Mouse (Mus musculus): ENCODE measurements around the gene Nphs2. TPM values are rescaled to one million over a fixed set of nuclear protein-coding genes. Genes with fewer than 3 reads are reported as not detected.

Gene Nphs2
- polyA plus RNA-seq, 1 experiment from 2014 or later = 0.51 TPM

GRCm38 (mm10) chr1:156340847-156341246, 30.3 kb downstream of the Nphs2 start:
- H3K4me3 ChIP-seq (ENCODE audit: low read depth, low read length) = no peak overlapping the region
- WGBS = 84% methylated on average over 4 of the region's 4 CpGs

GRCm38 (mm10) chr1:156344433-156344832, 33.9 kb downstream of the Nphs2 start:
- Histone ChIP-seq H3K4me1 (ENCODE audit: control insufficient read depth, insufficient read depth, low read length) (no peaks in the 10 kb centered on the region), H3K4me2 (ENCODE audit: low read length) (no peak overlapping the region), H3K36me3 (ENCODE audit: control insufficient read depth, insufficient read depth, low read length) (no peaks in the 10 kb centered on the region), H3K27me3 (replicated peaks; ENCODE audit: control insufficient read depth, insufficient read depth, low read length) (no peaks in the 10 kb centered on the region), H3K9me3 (replicated peaks; ENCODE audit: control insufficient read depth, low read length) (no peaks in the 10 kb centered on the region), H3K27ac (ENCODE audit: low read depth, low read length) (no peak overlapping the region), H3K4me3 (ENCODE audit: low read depth, low read length) (no peak overlapping the region), H3K9ac (ENCODE audit: low read length) (no peak overlapping the region)
- ATAC-seq = no peak
- WGBS = 82% methylated on average over 4 of the region's 4 CpGs
- DNase-seq (ENCODE audit: low spot score) = no peak

More at GRCm38 (mm10) chr1:156340847-156341246, 30.3 kb downstream of the Nphs2 start:
- Histone ChIP-seq H3K9me3 (replicated peaks; ENCODE audit: control insufficient read depth, low read length) (no peaks in the 10 kb centered on the region), H3K27ac (ENCODE audit: low read depth, low read length) (no peak overlapping the region), H3K27me3 (replicated peaks; ENCODE audit: control insufficient read depth, insufficient read depth, low read length) (no peaks in the 10 kb centered on the region), H3K36me3 (ENCODE audit: control insufficient read depth, insufficient read depth, low read length) (no peaks in the 10 kb centered on the region), H3K9ac (ENCODE audit: low read length) (no peak overlapping the region), H3K4me1 (ENCODE audit: control insufficient read depth, insufficient read depth, low read length) (no peaks in the 10 kb centered on the region), H3K4me2 (ENCODE audit: low read length) (no peak overlapping the region)
- DNase-seq (ENCODE audit: low spot score) (no peak), ATAC-seq (no peak)

GRCm38 (mm10) chr1:156345633-156346032, 35.1 kb downstream of the Nphs2 start:
- H3K9ac ChIP-seq (ENCODE audit: low read length) = no peak overlapping the region
- DNase-seq (ENCODE audit: low spot score) = no peak
- no peaks in the 10 kb centered on the region for H3K9me3 ChIP-seq (replicated peaks; ENCODE audit: control insufficient read depth, low read length)
- no peak overlapping the region for H3K4me3 ChIP-seq (ENCODE audit: low read depth, low read length)
- no peaks in the 10 kb centered on the region for H3K4me1 ChIP-seq (ENCODE audit: control insufficient read depth, insufficient read depth, low read length)
- ATAC-seq = no peak
- no peak overlapping the region for H3K27ac ChIP-seq (ENCODE audit: low read depth, low read length)
- H3K36me3 ChIP-seq (ENCODE audit: control insufficient read depth, insufficient read depth, low read length) = no peaks in the 10 kb centered on the region
- H3K27me3 ChIP-seq (replicated peaks; ENCODE audit: control insufficient read depth, insufficient read depth, low read length) = no peaks in the 10 kb centered on the region
- H3K4me2 ChIP-seq (ENCODE audit: low read length) = no peak overlapping the region
- 90% methylated on average over 4 of the region's 4 CpGs for WGBS

GRCm38 (mm10) chr1:156349031-156349430, 38.5 kb downstream of the Nphs2 start:
- H3K4me2 ChIP-seq (ENCODE audit: low read length) = no peak overlapping the region
- H3K36me3 ChIP-seq (ENCODE audit: control insufficient read depth, insufficient read depth, low read length) = no peaks in the 10 kb centered on the region
- no peaks in the 10 kb centered on the region for H3K9me3 ChIP-seq (replicated peaks; ENCODE audit: control insufficient read depth, low read length)
- DNase-seq (ENCODE audit: low spot score) = no peak
- H3K9ac ChIP-seq (ENCODE audit: low read length) = no peak overlapping the region
- 87% methylated on average over 4 of the region's 4 CpGs for WGBS
- no peaks in the 10 kb centered on the region for H3K4me1 ChIP-seq (ENCODE audit: control insufficient read depth, insufficient read depth, low read length)
- no peak overlapping the region for H3K4me3 ChIP-seq (ENCODE audit: low read depth, low read length)
- H3K27me3 ChIP-seq (replicated peaks; ENCODE audit: control insufficient read depth, insufficient read depth, low read length) = no peaks in the 10 kb centered on the region
- no peak for ATAC-seq
- no peak overlapping the region for H3K27ac ChIP-seq (ENCODE audit: low read depth, low read length)

GRCm38 (mm10) chr1:156350441-156350840, 39.9 kb downstream of the Nphs2 start:
- Histone ChIP-seq H3K9ac (ENCODE audit: low read length) (no peak overlapping the region), H3K27ac (ENCODE audit: low read depth, low read length) (no peak overlapping the region), H3K9me3 (replicated peaks; ENCODE audit: control insufficient read depth, low read length) (no peaks in the 10 kb centered on the region), H3K4me1 (ENCODE audit: control insufficient read depth, insufficient read depth, low read length) (no peaks in the 10 kb centered on the region), H3K4me2 (ENCODE audit: low read length) (no peak overlapping the region), H3K4me3 (ENCODE audit: low read depth, low read length) (no peak overlapping the region), H3K36me3 (ENCODE audit: control insufficient read depth, insufficient read depth, low read length) (no peaks in the 10 kb centered on the region), H3K27me3 (replicated peaks; ENCODE audit: control insufficient read depth, insufficient read depth, low read length) (no peaks in the 10 kb centered on the region)
- DNase-seq (ENCODE audit: low spot score) (no peak), ATAC-seq (no peak)
- WGBS = 87% methylated on average over 4 of the region's 4 CpGs

- no peaks in the 10 kb centered on the region for H3K36me3 ChIP-seq (ENCODE audit: control insufficient read depth, insufficient read depth, low read length)
- no peak overlapping the region for H3K4me3 ChIP-seq (ENCODE audit: low read depth, low read length)
- no peak for ATAC-seq
- H3K4me1 ChIP-seq (ENCODE audit: control insufficient read depth, insufficient read depth, low read length) = no peaks in the 10 kb centered on the region
- no peak overlapping the region for H3K9ac ChIP-seq (ENCODE audit: low read length)
- H3K4me2 ChIP-seq (ENCODE audit: low read length) = no peak overlapping the region
- 88% methylated on average over 2 of the region's 2 CpGs for WGBS
- no peaks in the 10 kb centered on the region for H3K9me3 ChIP-seq (replicated peaks; ENCODE audit: control insufficient read depth, low read length)
- H3K27me3 ChIP-seq (replicated peaks; ENCODE audit: control insufficient read depth, insufficient read depth, low read length) = no peaks in the 10 kb centered on the region
- H3K27ac ChIP-seq (ENCODE audit: low read depth, low read length) = no peak overlapping the region
- no peak for DNase-seq (ENCODE audit: low spot score)
Observed at GRCm38 (mm10) chr1:156352466-156352865, 41.9 kb downstream of the Nphs2 start.

GRCm38 (mm10) chr1:156365740-156366139, 55.2 kb downstream of the Nphs2 start, which contains the start of gene Gm2000:
Gm2000 (plus strand) TSS chr1:156366040.
- H3K9me3 ChIP-seq (replicated peaks; ENCODE audit: control insufficient read depth, low read length) = no peaks in the 10 kb centered on the region; the same call in 1 of the 2 replicates
- no peaks in the 10 kb centered on the region for H3K4me1 ChIP-seq (ENCODE audit: control insufficient read depth, insufficient read depth, low read length)
- H3K36me3 ChIP-seq (ENCODE audit: control insufficient read depth, insufficient read depth, low read length) = no peaks in the 10 kb centered on the region
- no peaks in the 10 kb centered on the region for H3K27me3 ChIP-seq (replicated peaks; ENCODE audit: control insufficient read depth, insufficient read depth, low read length)
- H3K4me2 ChIP-seq (ENCODE audit: low read length) = no peak within 1 kb of the TSS
- H3K4me3 ChIP-seq (ENCODE audit: low read depth, low read length) = no peak within 1 kb of the TSS
- H3K27ac ChIP-seq (ENCODE audit: low read depth, low read length) = no peak within 1 kb of the TSS
- H3K9ac ChIP-seq (ENCODE audit: low read length) = no peak within 1 kb of the TSS
- DNase-seq (ENCODE audit: low spot score) (no peak), ATAC-seq (no peak)
- WGBS = 85% methylated on average over 5 of the region's 8 CpGs

Other genes with a start within 250 kb of the Nphs2 start
- 1.8 TPM in 2 replicates for gene Fam163a, start 105.7 kb upstream of the Nphs2 start, polyA plus RNA-seq (2014; fragmentation: Nextera tagmentation; extraction: Ambion mirVana)
- 0.20 and 0.38 TPM in 2 replicates for gene Tdrd5, start 7.1 kb upstream of the Nphs2 start, polyA plus RNA-seq (2014; fragmentation: Nextera tagmentation; extraction: Ambion mirVana)
- gene Gm2000, start 55.3 kb downstream of the Nphs2 start, polyA plus RNA-seq (2014; fragmentation: Nextera tagmentation; extraction: Ambion mirVana) = 735 and 817 TPM in 2 replicates
- 0.13 and 0.43 TPM in 2 replicates for gene Axdnd1, start 110.4 kb downstream of the Nphs2 start, polyA plus RNA-seq (2014; fragmentation: Nextera tagmentation; extraction: Ambion mirVana)
- gene Soat1, start 163.6 kb downstream of the Nphs2 start, polyA plus RNA-seq (2014; fragmentation: Nextera tagmentation; extraction: Ambion mirVana) = 11.9 and 12.6 TPM in 2 replicates
- gene Gm10031, start 213.3 kb downstream of the Nphs2 start, polyA plus RNA-seq (2014; fragmentation: Nextera tagmentation; extraction: Ambion mirVana) = 0.67 and 1.0 TPM in 2 replicates
- gene Abl2, start 248.1 kb downstream of the Nphs2 start, polyA plus RNA-seq (2014; fragmentation: Nextera tagmentation; extraction: Ambion mirVana) = 5.7 and 8.0 TPM in 2 replicates